31 mouse cellular contexts compared by ENCODE assay signal in the genomic region with DNA sequence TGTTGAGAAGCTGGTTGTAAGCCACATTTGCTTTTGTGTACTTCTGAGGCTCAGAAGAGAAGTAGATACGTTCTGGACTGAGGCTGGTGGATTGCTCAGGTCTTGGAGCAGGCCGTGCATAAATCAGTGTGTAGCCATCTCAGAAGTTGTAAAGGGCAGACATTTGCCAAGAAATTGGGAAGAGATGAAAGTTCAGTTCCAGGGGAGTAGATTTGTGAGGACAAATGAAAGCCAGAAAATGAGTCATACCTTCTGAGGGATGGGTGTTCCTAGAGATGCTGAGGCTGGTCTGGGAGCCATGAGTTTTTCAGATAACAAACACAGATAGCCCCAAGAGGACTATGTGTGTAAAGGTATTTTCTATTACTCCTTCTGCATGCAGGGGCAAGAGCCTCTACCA.
DNase-seq lines count a peak whose midpoint lies in the region; TF ChIP-seq lines count a peak whose summit lies in the region.
"Had no signal": no experiment of that assay in that cellular context is flagged by ENCODE, and none has a peak within 500 bp of the region (broad histone marks: within the 10 kb centered on the region; RNA-seq: fewer than 3 reads in every experiment).

No protein-coding gene starts in this region.

- DNase-seq in adrenal gland, postnatal 36 days = peak; percentile 4 to 28
- DNase-seq in adrenal gland, adult 18-20 months (ENCODE audit: low spot score in 2 of 2) = no peak
- DNase-seq in urinary bladder, adult 18-20 months (ENCODE audit: low spot score in 2 of 2) = peak; percentile 10 to 22
- no peak for DNase-seq in urinary bladder, adult 2 months (ENCODE audit: low spot score)
- no peak for DNase-seq in cerebellum, postnatal 14 days
- no peak for DNase-seq in spleen, postnatal 36 days (ENCODE audit: low spot score in 2 of 2)
- DNase-seq: B cell, adult 2 months; cerebellum, adult 11-12 months; cerebellum, adult 9-11 months; gastrocnemius, postnatal 10 days; heart, postnatal 10 days; kidney, adult 8-10 months; kidney, postnatal 10 days; layer of hippocampus, adult 9-11 months; lung, embryonic 14.5 days; lung, postnatal 14 days; right cerebral cortex, postnatal 25 days; spleen, adult 18-20 months; thymus, adult 2 months; thymus, postnatal 36 days had no signal

- TF ChIP-seq POLR2A in embryonic fibroblast, embryonic 13.5 days (IDR thresholded peaks at IDR 0.05; ENCODE audit: low read depth, low read length) = no peak

- no peak overlapping the region for H3K4me3 ChIP-seq in embryonic fibroblast, embryonic 13.5 days (ENCODE audit: insufficient read depth, low read length)
- H3K4me3 ChIP-seq: embryonic facial prominence, embryonic 13.5 days; erythroblast, embryonic 14.5 days; forebrain, embryonic 12.5 days; heart, embryonic 13.5 days; hindbrain, embryonic 10.5 days; hindbrain, embryonic 15.5 days; limb, embryonic 10.5 days; limb, embryonic 15.5 days; liver, embryonic 15.5 days; midbrain, embryonic 15.5 days had no signal

- H3K4me1 ChIP-seq in embryonic fibroblast, embryonic 13.5 days (ENCODE audit: control insufficient read depth, insufficient read depth, low read length) = peaks cover 16% of the 10 kb centered on the region
- H3K4me1 ChIP-seq: embryonic facial prominence, embryonic 13.5 days; forebrain, embryonic 12.5 days; hindbrain, embryonic 10.5 days; hindbrain, embryonic 15.5 days; limb, embryonic 10.5 days; limb, embryonic 15.5 days; liver, embryonic 15.5 days; midbrain, embryonic 15.5 days had no signal

- H3K27ac ChIP-seq in embryonic fibroblast, embryonic 13.5 days (ENCODE audit: insufficient read depth, low read length) = 0 out of 2 replicates have a peak overlapping the region, but pooled peaks have one; percentile 0
- H3K27ac ChIP-seq: embryonic facial prominence, embryonic 13.5 days; forebrain, embryonic 12.5 days; heart, embryonic 13.5 days; hindbrain, embryonic 10.5 days; hindbrain, embryonic 15.5 days; limb, embryonic 10.5 days; limb, embryonic 15.5 days; liver, embryonic 15.5 days; midbrain, embryonic 15.5 days had no signal

- no peak for TF ChIP-seq CTCF in embryonic fibroblast, embryonic 13.5 days (IDR thresholded peaks at IDR 0.05; ENCODE audit: borderline replicate concordance, insufficient read depth, low read length)

Comparison
In these comparisons a context has a peak if more than half of its experiments do, and no peak if none do; other contexts are left out.
1. DNase-seq: peak in adrenal gland, postnatal 36 days (2 of 2) and urinary bladder, adult 18-20 months (2 of 2); none in adrenal gland, adult 18-20 months (0 of 2), urinary bladder, adult 2 months (single experiment), cerebellum, postnatal 14 days (0 of 2) and spleen, postnatal 36 days (0 of 2).